Mouse (Mus musculus): ENCODE measurements around the gene Ctdspl. TPM values are rescaled to one million over a fixed set of nuclear protein-coding genes. Genes with fewer than 3 reads are reported as not detected.

Gene Ctdspl
- total RNA-seq, 1 experiment: 2.9 TPM

GRCm38 (mm10) chr9:118895101-118895500, 31.2 kb upstream of the Ctdspl start:
- Histone ChIP-seq H3K4me1 (ENCODE audit: control insufficient read depth in 2 of 2, insufficient read depth in 2 of 2, low read length in 2 of 2, poor library complexity in 1 of 2) (no peaks in the 10 kb centered on the region), H3K27ac (ENCODE audit: insufficient read depth, low read depth, low read length, poor library complexity, severe bottlenecking) (no peak overlapping the region), H3K9me3 (ENCODE audit: control insufficient read depth, insufficient read depth, low read depth, low read length) (no peaks in the 10 kb centered on the region), H3K36me3 (ENCODE audit: control insufficient read depth, insufficient read depth, low read length, poor library complexity, severe bottlenecking) (no peaks in the 10 kb centered on the region), H3K4me3 (ENCODE audit: insufficient read depth in 1 of 2, low read depth in 1 of 2, low read length in 2 of 2, poor library complexity in 1 of 2, severe bottlenecking in 1 of 2) (no peak overlapping the region), H3K9ac (ENCODE audit: insufficient read depth, low read depth, low read length, poor library complexity, severe bottlenecking) (no peak overlapping the region)
- DNase-seq (ENCODE audit: low read depth, low spot score): no peak
- in situ Hi-C loops (cut with MboI; ENCODE audit: low sequenced_read_pairs in 2 of 2, unreplicated experiment in 2 of 2): no loop called here
- TF ChIP-seq MAFK (IDR thresholded peaks at IDR 0.05; ENCODE audit: insufficient read depth, low read depth, low read length) (no peak), HCFC1 (IDR thresholded peaks at IDR 0.05; ENCODE audit: borderline replicate concordance, insufficient read depth, low read length) (no peak), ZC3H11A (IDR thresholded peaks at IDR 0.05; ENCODE audit: borderline replicate concordance, low read depth, low read length) (no peak), ZNF384 (IDR thresholded peaks at IDR 0.05; ENCODE audit: low read depth, low read length) (no peak), CHD2 (IDR thresholded peaks at IDR 0.05; ENCODE audit: low read depth, low read length) (no peak)

GRCm38 (mm10) chr9:118900677-118901076, 25.6 kb upstream of the Ctdspl start:
- H3K9me3 ChIP-seq (ENCODE audit: control insufficient read depth, insufficient read depth, low read depth, low read length): no peaks in the 10 kb centered on the region
- no peak for TF ChIP-seq CHD2 (IDR thresholded peaks at IDR 0.05; ENCODE audit: low read depth, low read length)
- no peak for TF ChIP-seq MAFK (IDR thresholded peaks at IDR 0.05; ENCODE audit: insufficient read depth, low read depth, low read length)
- TF ChIP-seq HCFC1 (IDR thresholded peaks at IDR 0.05; ENCODE audit: borderline replicate concordance, insufficient read depth, low read length): no peak
- no peak for TF ChIP-seq ZC3H11A (IDR thresholded peaks at IDR 0.05; ENCODE audit: borderline replicate concordance, low read depth, low read length)
- no peak for TF ChIP-seq ZNF384 (IDR thresholded peaks at IDR 0.05; ENCODE audit: low read depth, low read length)
- in situ Hi-C loops (cut with MboI; ENCODE audit: low sequenced_read_pairs in 2 of 2, unreplicated experiment in 2 of 2): loop anchor here (10.0 to 25.0 kb wide), 2 partner anchors 313 to 316 kb away; no protein-coding TSS in a partner anchor
- H3K4me3 ChIP-seq (ENCODE audit: insufficient read depth in 1 of 2, low read depth in 1 of 2, low read length in 2 of 2, poor library complexity in 1 of 2, severe bottlenecking in 1 of 2): no peak overlapping the region
- no peaks in the 10 kb centered on the region for H3K36me3 ChIP-seq (ENCODE audit: control insufficient read depth, insufficient read depth, low read length, poor library complexity, severe bottlenecking)
- H3K9ac ChIP-seq (ENCODE audit: insufficient read depth, low read depth, low read length, poor library complexity, severe bottlenecking): no peak overlapping the region
- H3K4me1 ChIP-seq (ENCODE audit: control insufficient read depth in 2 of 2, insufficient read depth in 2 of 2, low read length in 2 of 2, poor library complexity in 1 of 2): no peaks in the 10 kb centered on the region
- no peak overlapping the region for H3K27ac ChIP-seq (ENCODE audit: insufficient read depth, low read depth, low read length, poor library complexity, severe bottlenecking)
- no peak for DNase-seq (ENCODE audit: low read depth, low spot score)

- H3K36me3 ChIP-seq (ENCODE audit: control insufficient read depth, insufficient read depth, low read length, poor library complexity, severe bottlenecking): no peaks in the 10 kb centered on the region
- in situ Hi-C loops (cut with MboI; ENCODE audit: low sequenced_read_pairs in 2 of 2, unreplicated experiment in 2 of 2): loop anchor here (10.0 to 25.0 kb wide), 2 partner anchors 315 to 317 kb away; no protein-coding TSS in a partner anchor
- no peak overlapping the region for H3K4me3 ChIP-seq (ENCODE audit: insufficient read depth in 1 of 2, low read depth in 1 of 2, low read length in 2 of 2, poor library complexity in 1 of 2, severe bottlenecking in 1 of 2)
- H3K4me1 ChIP-seq (ENCODE audit: control insufficient read depth in 2 of 2, insufficient read depth in 2 of 2, low read length in 2 of 2, poor library complexity in 1 of 2): no peaks in the 10 kb centered on the region
- no peak for DNase-seq (ENCODE audit: low read depth, low spot score)
- H3K9ac ChIP-seq (ENCODE audit: insufficient read depth, low read depth, low read length, poor library complexity, severe bottlenecking): no peak overlapping the region
- H3K9me3 ChIP-seq (ENCODE audit: control insufficient read depth, insufficient read depth, low read depth, low read length): no peaks in the 10 kb centered on the region
- no peak for TF ChIP-seq HCFC1 (IDR thresholded peaks at IDR 0.05; ENCODE audit: borderline replicate concordance, insufficient read depth, low read length)
- no peak for TF ChIP-seq MAFK (IDR thresholded peaks at IDR 0.05; ENCODE audit: insufficient read depth, low read depth, low read length)
- TF ChIP-seq CHD2 (IDR thresholded peaks at IDR 0.05; ENCODE audit: low read depth, low read length): no peak
- no peak for TF ChIP-seq ZC3H11A (IDR thresholded peaks at IDR 0.05; ENCODE audit: borderline replicate concordance, low read depth, low read length)
- TF ChIP-seq ZNF384 (IDR thresholded peaks at IDR 0.05; ENCODE audit: low read depth, low read length): no peak
- no peak overlapping the region for H3K27ac ChIP-seq (ENCODE audit: insufficient read depth, low read depth, low read length, poor library complexity, severe bottlenecking)
Measured at GRCm38 (mm10) chr9:118901917-118902316, 24.3 kb upstream of the Ctdspl start.

- in situ Hi-C loops (cut with MboI; ENCODE audit: low sequenced_read_pairs in 2 of 2, unreplicated experiment in 2 of 2): loop anchor here (10.0 to 25.0 kb wide), 2 partner anchors 321 to 323 kb away; no protein-coding TSS in a partner anchor
- Histone ChIP-seq H3K4me3 (ENCODE audit: insufficient read depth in 1 of 2, low read depth in 1 of 2, low read length in 2 of 2, poor library complexity in 1 of 2, severe bottlenecking in 1 of 2) (no peak overlapping the region), H3K9ac (ENCODE audit: insufficient read depth, low read depth, low read length, poor library complexity, severe bottlenecking) (no peak overlapping the region), H3K27ac (ENCODE audit: insufficient read depth, low read depth, low read length, poor library complexity, severe bottlenecking) (no peak overlapping the region), H3K4me1 (ENCODE audit: control insufficient read depth in 2 of 2, insufficient read depth in 2 of 2, low read length in 2 of 2, poor library complexity in 1 of 2) (no peaks in the 10 kb centered on the region), H3K36me3 (ENCODE audit: control insufficient read depth, insufficient read depth, low read length, poor library complexity, severe bottlenecking) (no peaks in the 10 kb centered on the region), H3K9me3 (ENCODE audit: control insufficient read depth, insufficient read depth, low read depth, low read length) (no peaks in the 10 kb centered on the region)
- TF ChIP-seq ZC3H11A (IDR thresholded peaks at IDR 0.05; ENCODE audit: borderline replicate concordance, low read depth, low read length) (peak; percentile 81), HCFC1 (IDR thresholded peaks at IDR 0.05; ENCODE audit: borderline replicate concordance, insufficient read depth, low read length) (no peak)
- DNase-seq (ENCODE audit: low read depth, low spot score): peak; percentile 75
Measured at GRCm38 (mm10) chr9:118907934-118908620, 18.2 kb upstream of the Ctdspl start.
